11 mouse cellular contexts compared by ENCODE assay signal in the genomic region with DNA sequence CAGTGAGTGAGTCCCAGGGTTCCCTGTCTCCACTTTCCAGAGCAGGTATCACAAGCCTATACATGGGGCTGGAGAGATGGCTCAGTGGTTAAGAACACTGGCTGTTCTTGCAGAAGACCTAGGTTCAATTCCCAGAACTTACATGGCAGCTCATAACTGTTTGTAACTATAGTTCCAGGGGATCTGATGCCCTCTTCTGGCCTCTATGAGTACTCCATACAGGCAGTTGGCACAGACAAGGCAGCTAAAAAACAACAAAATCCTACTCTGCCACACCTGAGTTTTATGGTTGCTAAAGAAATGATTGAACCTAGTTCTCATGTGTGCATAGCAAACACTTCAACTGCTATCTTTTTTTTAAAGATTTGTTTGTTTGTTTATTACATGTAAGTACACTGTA. TPM values are rescaled to one million over a fixed set of nuclear protein-coding genes. Genes with fewer than 3 reads are reported as not detected.
A peak's percentile ranks its signal among the peaks of the same experiment; 100 is the strongest.
DNase-seq lines count a peak whose midpoint lies in the region; ATAC-seq and TF ChIP-seq lines count a peak whose summit lies in the region.
"Had no signal": no experiment of that assay in that cellular context is flagged by ENCODE, and none has a peak within 500 bp of the region (broad histone marks: within the 10 kb centered on the region; RNA-seq: fewer than 3 reads in every experiment).

No protein-coding gene starts in this region.

- no peaks in the 10 kb centered on the region for H3K27me3 ChIP-seq in kidney, postnatal 0 days (ENCODE audit: insufficient read depth, low read length)
- H3K27me3 ChIP-seq in E14TG2a.4 (ENCODE audit: insufficient read depth, low read length) = no peaks in the 10 kb centered on the region
- H3K27me3 ChIP-seq in liver, embryonic 13.5 days = no peaks in the 10 kb centered on the region
- H3K27me3 ChIP-seq: heart, embryonic 15.5 days had no signal

- H3K27ac ChIP-seq in kidney, postnatal 0 days = no peak overlapping the region
- H3K27ac ChIP-seq in liver, embryonic 13.5 days = no peak overlapping the region
- H3K27ac ChIP-seq: heart, embryonic 15.5 days had no signal

- peaks cover 32% of the 10 kb centered on the region; the same call in 1 of the 2 replicates for H3K36me3 ChIP-seq in kidney, postnatal 0 days (ENCODE audit: insufficient read depth, low read length)
- H3K36me3 ChIP-seq in E14TG2a.4 (ENCODE audit: insufficient read depth, low read length) = peaks cover 84% of the 10 kb centered on the region
- peaks cover 79% of the 10 kb centered on the region for H3K36me3 ChIP-seq in liver, embryonic 13.5 days

- TF ChIP-seq CTCF in kidney, postnatal 0 days (IDR thresholded peaks at IDR 0.05; ENCODE audit: low read depth) = peak; percentile 48
- peak; percentile 49 for TF ChIP-seq CTCF in E14TG2a.4 (conservative IDR thresholded peaks at IDR 0.05; ENCODE audit: low read length)

- no peak overlapping the region for H3K4me2 ChIP-seq in kidney, postnatal 0 days (ENCODE audit: low read length)
- H3K4me2 ChIP-seq in liver, embryonic 13.5 days = no peak overlapping the region
- H3K4me2 ChIP-seq: heart, embryonic 15.5 days had no signal

- no peak for ATAC-seq in kidney, postnatal 0 days (replicated peaks; ENCODE audit: low FRiP score, low read depth)
- ATAC-seq in liver, embryonic 13.5 days (ENCODE audit: low read depth) = peak; percentile 59
- ATAC-seq in megakaryocyte, adult 5-6 weeks (ENCODE audit: poor library complexity, severe bottlenecking) = no peak

- H3K4me3 ChIP-seq in kidney, postnatal 0 days (replicated peaks; ENCODE audit: low read depth, low read length) = no peak overlapping the region
- no peak overlapping the region for H3K4me3 ChIP-seq in E14TG2a.4 (replicated peaks; ENCODE audit: low read length)
- H3K4me3 ChIP-seq in liver, embryonic 13.5 days (replicated peaks) = no peak overlapping the region
- H3K4me3 ChIP-seq: erythroblast, embryonic 14.5 days; heart, embryonic 15.5 days had no signal

- no peaks in the 10 kb centered on the region for H3K4me1 ChIP-seq in kidney, postnatal 0 days (replicated peaks; ENCODE audit: insufficient read depth, low read length)
- H3K4me1 ChIP-seq in E14TG2a.4 (replicated peaks; ENCODE audit: low read depth, low read length) = no peaks in the 10 kb centered on the region
- H3K4me1 ChIP-seq in liver, embryonic 13.5 days (replicated peaks) = peaks cover 20% of the 10 kb centered on the region
- H3K4me1 ChIP-seq: heart, embryonic 15.5 days had no signal

- no peak for DNase-seq in kidney, postnatal 0 days (ENCODE audit: low spot score)
- no peak for DNase-seq in kidney, adult 11 months
- DNase-seq in 416B (ENCODE audit: low read depth) = peak; percentile 57
- no peak for DNase-seq in liver, embryonic 13.5 days
- no peak for DNase-seq in adrenal gland, adult 2 months
- DNase-seq in cerebellum, postnatal 36 days = no peak
- DNase-seq: kidney, postnatal 10 days had no signal

- H3K9me3 ChIP-seq in kidney, postnatal 0 days (replicated peaks; ENCODE audit: low read length) = no peaks in the 10 kb centered on the region
- H3K9me3 ChIP-seq in E14TG2a.4 (ENCODE audit: low read length) = no peaks in the 10 kb centered on the region
- H3K9me3 ChIP-seq in liver, embryonic 13.5 days (replicated peaks) = no peaks in the 10 kb centered on the region
- H3K9me3 ChIP-seq: heart, embryonic 15.5 days had no signal

- no peak overlapping the region for H3K9ac ChIP-seq in kidney, postnatal 0 days (ENCODE audit: low read depth, low read length)
- H3K9ac ChIP-seq in liver, embryonic 13.5 days = no peak overlapping the region
- H3K9ac ChIP-seq: heart, embryonic 15.5 days had no signal

RNA-seq across cellular contexts. Expression of gene Rab10, which starts 56.2 kb away (rescaled TPM):
- 71.1 and 78.3 TPM in 2 replicates for polyA plus RNA-seq in kidney, postnatal 0 days (2015; fragmentation: Nextera tagmentation; extraction: Ambion mirVana)
- polyA plus RNA-seq in liver, embryonic 13.5 days (2015; fragmentation: Nextera tagmentation; extraction: Ambion mirVana) = 47.9 and 57.3 TPM in 2 replicates
- total RNA-seq in megakaryocyte, adult 5-6 weeks (2015) = 68.7 and 74.6 TPM in 2 replicates
- 94.9 and 96.9 TPM in 2 replicates for total RNA-seq in megakaryocyte, adult 5-6 weeks (2017)
- 100 to 1,000 TPM; 195 to 206 TPM for total RNA-seq in adrenal gland, adult 2 months (2021)
- 60.6 and 65.6 TPM in 2 replicates for polyA plus RNA-seq in adrenal gland, adult 2 months (2012; rRNA removed)
